In genomic region chr10:62089486-62089885, GRCm38 (mm10) we compare ENCODE assay signal across 28 mouse cellular contexts. TPM values are rescaled to one million over a fixed set of nuclear protein-coding genes. Genes with fewer than 3 reads are reported as not detected.
"Had no signal": no experiment of that assay in that cellular context is flagged by ENCODE, and none has a peak within 500 bp of the region (broad histone marks: within the 10 kb centered on the region; RNA-seq: fewer than 3 reads in every experiment).

No protein-coding gene starts in this region.

- H3K4me1 ChIP-seq: heart, embryonic 10.5 days; heart, embryonic 12.5 days; intestine, embryonic 15.5 days; limb, embryonic 12.5 days; liver, embryonic 13.5 days; liver, embryonic 15.5 days had no signal

- ATAC-seq: forebrain, embryonic 16.5 days; hindbrain, embryonic 16.5 days; inflammation-experienced regulatory T-cells, adult 6 months; intestine, embryonic 15.5 days; intestine, postnatal 0 days had no signal

- H3K4me3 ChIP-seq: gastrocnemius, adult 2 months; heart, embryonic 10.5 days; heart, embryonic 12.5 days; hindbrain, embryonic 10.5 days; hindbrain, embryonic 12.5 days; intestine, embryonic 15.5 days; layer of hippocampus, adult 2 months; left cerebral cortex, adult 2 months; limb, embryonic 10.5 days; limb, embryonic 12.5 days; liver, embryonic 13.5 days; liver, embryonic 15.5 days had no signal

- H3K36me3 ChIP-seq: heart, embryonic 10.5 days; heart, embryonic 12.5 days; hindbrain, embryonic 10.5 days; hindbrain, embryonic 12.5 days; intestine, embryonic 15.5 days; limb, embryonic 10.5 days; limb, embryonic 12.5 days; liver, embryonic 13.5 days; liver, embryonic 15.5 days had no signal

- H3K27me3 ChIP-seq: hindbrain, embryonic 12.5 days; intestine, embryonic 15.5 days; limb, embryonic 12.5 days; liver, embryonic 13.5 days; liver, embryonic 15.5 days had no signal

- H3K9ac ChIP-seq: heart, embryonic 12.5 days; hindbrain, embryonic 12.5 days; hindbrain, embryonic 14.5 days; intestine, embryonic 15.5 days; limb, embryonic 12.5 days; liver, embryonic 13.5 days; liver, embryonic 15.5 days had no signal

- H3K27ac ChIP-seq: gastrocnemius, adult 2 months; heart, embryonic 10.5 days; hindbrain, embryonic 10.5 days; hindbrain, embryonic 12.5 days; hindbrain, embryonic 14.5 days; intestine, embryonic 15.5 days; kidney, postnatal 0 days; layer of hippocampus, adult 2 months; left cerebral cortex, adult 2 months; limb, embryonic 10.5 days; limb, embryonic 12.5 days; liver, embryonic 13.5 days; liver, embryonic 15.5 days had no signal

- H3K4me2 ChIP-seq: heart, embryonic 12.5 days; hindbrain, embryonic 12.5 days; hindbrain, embryonic 14.5 days; intestine, embryonic 15.5 days; limb, embryonic 12.5 days; liver, embryonic 11.5 days; liver, embryonic 13.5 days; liver, embryonic 15.5 days had no signal

- DNase-seq: gastrocnemius, adult 2 months; gastrocnemius, postnatal 10 days; gastrocnemius, postnatal 25 days; heart, adult 18-20 months; heart, postnatal 10 days; heart, postnatal 4 days; liver; liver, embryonic 13.5 days had no signal

- H3K9me3 ChIP-seq: heart, embryonic 10.5 days; hindbrain, embryonic 10.5 days; hindbrain, embryonic 12.5 days; intestine, embryonic 15.5 days; limb, embryonic 10.5 days; limb, embryonic 12.5 days; liver, embryonic 13.5 days; liver, embryonic 15.5 days had no signal

RNA-seq across cellular contexts. Expression of gene Neurog3, which starts 43.4 kb away (rescaled TPM):
- polyA plus RNA-seq: heart, embryonic 10.5 days; heart, embryonic 12.5 days; heart, embryonic 14.5 days; heart, embryonic 16.5 days; hindbrain, embryonic 14.5 days; hindbrain, embryonic 16.5 days; inflammation-experienced regulatory T-cells, adult 6 months; kidney, postnatal 0 days; limb, embryonic 10.5 days; limb, embryonic 12.5 days; limb, embryonic 14.5 days; liver, embryonic 11.5 days; liver, embryonic 13.5 days; liver, embryonic 15.5 days had no signal
